Mouse (Mus musculus) bone marrow macrophage, adult 2 months (primary cell): ENCODE data around the gene Nacc2.

Source experiments
- CTCF ChIP-seq: IDR thresholded peaks from 2 replicates; pipeline ENCODE4 v1.5.1; 2012; ENCODE audit warnings: low read depth, mild to moderate bottlenecking, low read length, moderate library complexity
- POLR2A ChIP-seq: IDR thresholded peaks from 2 replicates; pipeline ENCODE4 v1.6.1; 2012; ENCODE audit warnings: mild to moderate bottlenecking, low read depth, low read length, borderline replicate concordance

DNA sequence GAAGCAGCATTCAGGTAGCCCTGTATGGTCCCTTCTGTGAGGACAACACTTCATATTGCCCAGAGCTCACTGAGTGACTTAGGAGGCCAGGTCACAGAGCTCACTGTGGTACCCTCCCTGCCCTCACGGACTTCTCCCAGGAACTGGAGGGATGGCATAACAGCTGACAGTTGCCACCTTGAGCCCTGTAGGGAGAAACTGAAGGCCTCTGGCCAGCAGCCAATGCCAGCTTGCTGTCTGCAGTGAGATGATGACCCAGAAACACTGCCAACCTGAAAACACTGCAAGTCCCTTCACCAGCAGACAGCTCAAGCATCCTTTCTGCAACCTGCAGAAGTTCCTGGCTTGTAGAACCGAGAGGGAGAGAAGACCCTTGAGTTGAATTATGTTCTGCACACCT is 20.5 kb upstream of the Nacc2 start:
- TF ChIP-seq POLR2A (no peak), CTCF (no peak)
